Mouse (Mus musculus): ENCODE measurements around the gene Slc13a2.

Gene Slc13a2

DNA sequence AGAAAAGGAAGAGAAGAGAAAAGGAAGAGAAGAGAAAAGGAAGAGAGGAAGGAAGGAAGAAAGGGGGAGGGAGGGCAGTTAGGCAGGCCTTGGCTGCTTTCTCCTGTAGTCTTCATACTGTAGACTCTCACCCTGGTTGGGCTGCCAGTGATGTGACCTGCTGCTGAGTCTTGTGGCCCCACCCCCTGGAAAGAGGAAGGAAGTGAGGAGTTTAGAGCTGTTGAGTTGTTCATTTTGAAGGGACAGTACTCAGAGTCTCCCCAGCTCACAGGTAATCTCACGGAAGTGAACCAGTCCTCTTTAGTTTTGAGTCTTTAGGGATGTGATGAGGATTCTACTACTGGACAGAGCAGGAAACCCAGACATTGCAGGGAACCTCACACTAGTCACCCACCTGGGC lies 68.9 kb downstream of the Slc13a2 start:
- no peak for DNase-seq (ENCODE audit: low spot score)

DNA sequence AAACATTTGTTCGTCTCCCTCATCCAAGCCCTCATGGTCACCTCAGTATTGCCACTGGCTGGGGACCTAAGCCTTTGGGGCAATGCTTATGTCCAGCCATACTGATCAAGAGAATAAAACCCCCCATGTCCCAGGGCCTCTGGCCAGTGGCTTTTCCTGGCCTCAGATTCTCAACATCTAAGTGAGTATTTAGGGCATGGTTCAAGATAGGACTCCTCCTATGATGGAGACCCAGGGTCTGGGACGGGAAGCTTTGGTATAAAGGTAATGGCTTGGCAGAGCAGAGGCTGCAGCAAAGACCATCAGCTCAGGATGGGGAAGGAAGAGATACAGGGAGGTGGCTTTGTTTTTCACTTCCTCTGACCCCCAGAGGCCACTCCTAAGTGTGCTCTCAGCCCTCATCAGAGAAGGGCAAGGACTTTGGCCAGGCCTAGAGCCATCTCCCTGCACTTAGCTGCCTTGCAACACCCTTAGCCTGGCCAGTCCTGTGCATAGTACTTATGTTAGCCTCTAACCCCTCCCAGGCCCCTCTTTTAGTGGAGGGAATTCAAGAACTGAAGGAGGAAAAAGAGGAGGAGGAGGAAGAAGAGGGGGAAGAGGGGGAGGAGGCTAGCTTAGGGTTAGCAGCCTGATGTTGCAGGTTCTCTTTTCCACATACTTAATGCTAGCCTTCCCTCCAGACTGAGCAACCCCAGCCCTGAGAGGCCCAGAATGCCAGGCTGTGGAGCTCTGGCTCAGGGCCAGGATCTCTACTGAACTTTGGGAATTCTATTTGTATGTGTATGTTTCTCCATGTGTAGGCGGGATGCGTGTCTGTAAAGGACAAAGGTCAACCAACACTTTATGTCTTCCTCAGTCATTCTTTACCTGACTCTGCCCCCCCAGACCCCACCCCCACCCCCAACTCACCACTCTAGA lies 72.3 kb downstream of the Slc13a2 start:
- no peak for DNase-seq (ENCODE audit: low spot score)

DNA sequence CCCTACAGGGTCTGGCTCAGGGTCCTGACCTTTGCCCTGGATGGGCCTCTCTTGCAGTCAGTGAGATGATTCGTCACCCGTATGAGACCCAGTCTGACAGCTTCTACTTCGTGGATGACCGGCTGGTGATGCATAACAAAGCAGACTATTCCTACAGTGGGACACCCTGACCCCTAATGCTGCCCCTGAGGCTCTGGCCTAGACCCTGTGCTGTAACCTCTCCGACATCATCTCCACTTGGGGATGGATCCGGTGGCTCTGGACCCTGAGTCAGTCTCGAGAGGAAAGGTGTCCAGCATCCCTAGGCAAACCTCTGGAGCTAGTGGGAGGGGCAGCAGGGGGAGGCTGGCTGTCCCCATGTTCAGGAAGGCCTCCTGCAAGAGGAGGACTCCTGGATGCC lies 73.5 kb downstream of the Slc13a2 start:
- DNase-seq (ENCODE audit: low spot score), result no peak

DNA sequence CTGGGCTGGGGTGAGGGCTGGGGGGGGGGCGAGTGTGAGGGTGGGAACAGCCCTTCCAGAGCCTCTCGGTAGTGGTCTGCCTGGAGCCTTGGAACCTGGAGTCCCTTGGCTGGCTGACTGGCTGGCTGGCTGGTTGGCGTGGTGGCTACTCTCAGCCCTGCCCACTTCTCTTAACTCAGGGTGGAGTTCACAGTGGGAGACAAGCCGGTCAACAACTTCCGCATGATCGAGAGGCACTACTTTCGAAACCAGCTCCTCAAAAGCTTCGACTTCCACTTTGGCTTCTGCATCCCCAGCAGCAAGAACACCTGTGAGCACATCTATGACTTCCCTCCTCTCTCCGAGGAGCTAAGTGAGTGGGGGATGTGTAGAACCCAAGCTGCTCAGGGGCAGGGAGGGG lies 74.1 kb downstream of the Slc13a2 start:
- no peak for DNase-seq (ENCODE audit: low spot score)

Data from ovary, postnatal 14 days (tissue).